Mouse (Mus musculus) neural tube, embryonic 14.5 days (tissue): ENCODE results near the gene Gm5039. TPM values are rescaled to one million over a fixed set of nuclear protein-coding genes. Genes with fewer than 3 reads are reported as not detected.
"Not testable (repeated sequence)": the region's sequence is repeated elsewhere in the genome, so short reads cannot be mapped to it uniquely, and the experiment has no call there.

Source experiments
- ATAC-seq: fragments of 200-750 bp; cut with Nextera tagmentation; 2 replicates; pipeline ENCODE4 v1.8.0; 2017; ENCODE audit warnings: low read depth, mild to moderate bottlenecking, moderate TSS enrichment, moderate library complexity
- H3K27ac ChIP-seq: fragments of 300-500 bp; sonication (generic); 2 replicates; pipeline ENCODE4 v1.5.1; 2014; ENCODE audit warnings: low read depth, mild to moderate bottlenecking, control low read depth, low read length, moderate library complexity, mixed read lengths
- H3K27me3 ChIP-seq: fragments of 300-500 bp; sonication (generic); 2 replicates; pipeline ENCODE4 v1.6.1; 2014; ENCODE audit warnings: low read length; ENCODE audit not compliant: control insufficient read depth, insufficient read depth
- H3K36me3 ChIP-seq: fragments of 300-500 bp; sonication (generic); 2 replicates; pipeline ENCODE4 v1.6.1; 2014; ENCODE audit warnings: low read length, mixed read lengths; ENCODE audit not compliant: control insufficient read depth, insufficient read depth
- H3K4me1 ChIP-seq: fragments of 300-500 bp; sonication (generic); 2 replicates; pipeline ENCODE4 v1.6.1; 2014; ENCODE audit warnings: low read length; ENCODE audit not compliant: control insufficient read depth, insufficient read depth
- H3K4me2 ChIP-seq: fragments of 300-500 bp; sonication (generic); 2 replicates; pipeline ENCODE4 v1.6.1; 2014; ENCODE audit warnings: mild to moderate bottlenecking, low read depth, low read length, control low read depth
- H3K4me3 ChIP-seq: fragments of 300-500 bp; sonication (generic); 2 replicates; pipeline ENCODE4 v1.5.1; 2014; ENCODE audit warnings: low read depth, low read length, control low read depth, mixed read lengths
- H3K9ac ChIP-seq: fragments of 300-500 bp; sonication (generic); replicated peaks from 2 replicates; pipeline ENCODE4 v1.6.1; 2014; ENCODE audit warnings: low read depth, mild to moderate bottlenecking, control low read depth, low read length, mixed read lengths
- H3K9me3 ChIP-seq: fragments of 300-500 bp; sonication (generic); 2 replicates; pipeline ENCODE4 v1.6.1; 2016; ENCODE audit warnings: low read length; ENCODE audit not compliant: control insufficient read depth
- WGBS: fragments of 180-500 bp; shearing (Covaris S2); extraction: QIAGEN DNeasy Blood & Tissue Kit; methylation state at CpG from one replicate; pipeline ENCODE4 v1.1.7; 2014; 5-methylcytosine and 5-hydroxymethylcytosine counted together
- polyA plus RNA-seq: library from polyadenylated mRNA; unstranded; fragments of >200 nt; fragmentation: Nextera tagmentation; extraction: Ambion mirVana; gene quantifications from 2 replicates; pipeline ENCODE4 v1.2.1, GENCODE M21; 2014

The Gm5039 gene
- polyA plus RNA-seq, 1 experiment from 2014 or later: not detected

GRCm38 (mm10) chr12:88341286-88341685, 17.5 kb upstream of the Gm5039 start:
- not testable (repeated sequence) for H3K27ac ChIP-seq, H3K9me3 ChIP-seq, H3K4me3 ChIP-seq, H3K36me3 ChIP-seq, H3K9ac ChIP-seq, ATAC-seq, H3K27me3 ChIP-seq, H3K4me1 ChIP-seq, H3K4me2 ChIP-seq
- 10% methylated on average over 2 of the region's 2 CpGs for WGBS

- not testable (repeated sequence) for H3K9me3 ChIP-seq, ATAC-seq, H3K27me3 ChIP-seq, H3K27ac ChIP-seq, H3K4me3 ChIP-seq, H3K4me2 ChIP-seq, H3K9ac ChIP-seq, H3K4me1 ChIP-seq, H3K36me3 ChIP-seq
- WGBS: 79% methylated on average over 4 of the region's 4 CpGs
Measured at GRCm38 (mm10) chr12:88336662-88337413, 13.0 kb upstream of the Gm5039 start.

- Histone ChIP-seq H3K9ac (no peak overlapping the region), H3K27ac (no peak overlapping the region), H3K4me2 (no peak overlapping the region), H3K9me3 (no peaks in the 10 kb centered on the region), H3K4me3 (no peak overlapping the region), H3K27me3 (no peaks in the 10 kb centered on the region), H3K4me1 (no peaks in the 10 kb centered on the region), H3K36me3 (no peaks in the 10 kb centered on the region)
- ATAC-seq: no peak
- 83% methylated on average over 3 of the region's 3 CpGs for WGBS
Measured at GRCm38 (mm10) chr12:88314556-88314955, 9.3 kb downstream of the Gm5039 start.

GRCm38 (mm10) chr12:88297171-88297570, 26.7 kb downstream of the Gm5039 start:
- 73% methylated on average over 2 of the region's 2 CpGs for WGBS
- ATAC-seq, H3K27me3 ChIP-seq, H3K27ac ChIP-seq, H3K36me3 ChIP-seq, H3K9me3 ChIP-seq, H3K4me1 ChIP-seq, H3K4me2 ChIP-seq, H3K9ac ChIP-seq, H3K4me3 ChIP-seq: not testable (repeated sequence)

- H3K9ac ChIP-seq, H3K27ac ChIP-seq, H3K4me3 ChIP-seq, H3K4me2 ChIP-seq, H3K4me1 ChIP-seq, H3K36me3 ChIP-seq, H3K9me3 ChIP-seq, H3K27me3 ChIP-seq, ATAC-seq: not testable (repeated sequence)
- WGBS: 78% methylated on average over 4 of the region's 4 CpGs
Measured at GRCm38 (mm10) chr12:88293082-88293481, 30.7 kb downstream of the Gm5039 start.

GRCm38 (mm10) chr12:88285224-88285623, 38.6 kb downstream of the Gm5039 start:
- not testable (repeated sequence) for H3K9ac ChIP-seq, H3K4me3 ChIP-seq, H3K4me2 ChIP-seq, H3K36me3 ChIP-seq, H3K27ac ChIP-seq, H3K27me3 ChIP-seq, ATAC-seq, H3K4me1 ChIP-seq, H3K9me3 ChIP-seq
- 85% methylated on average over 4 of the region's 5 CpGs for WGBS

GRCm38 (mm10) chr12:88274400-88274799, 49.4 kb downstream of the Gm5039 start, which contains the start of gene Gm5662:
Gm5662 (minus strand) TSS chr12:88274500.
- not testable (repeated sequence) for ATAC-seq

More at GRCm38 (mm10) chr12:88274400-88274799, 49.4 kb downstream of the Gm5039 start, which contains the start of gene Gm5662:
- H3K4me3 ChIP-seq, H3K27ac ChIP-seq, H3K9me3 ChIP-seq, H3K36me3 ChIP-seq, H3K9ac ChIP-seq, H3K4me2 ChIP-seq, H3K4me1 ChIP-seq, H3K27me3 ChIP-seq: not testable (repeated sequence)
- 92% methylated on average over 5 of the region's 5 CpGs for WGBS

Other genes starting within 250 kb of the Gm5039 start
- not detected in 2 replicates for gene Gm16368, start 240.3 kb downstream of the Gm5039 start, polyA plus RNA-seq
- not detected in 2 replicates for gene Gm10436, start 141.9 kb downstream of the Gm5039 start, polyA plus RNA-seq
- gene Gm8332, start 73.9 kb downstream of the Gm5039 start, polyA plus RNA-seq: not detected in 2 replicates
- gene Gm5662, start 49.5 kb downstream of the Gm5039 start, polyA plus RNA-seq: not detected in 2 replicates
- 28.2 and 28.4 TPM in 2 replicates for gene Adck1, start 36.5 kb upstream of the Gm5039 start, polyA plus RNA-seq